Mouse (Mus musculus) right cerebral cortex, postnatal 36 days (tissue): ENCODE measurements at regions not wholly inside any gene's neighbourhood (a gene's known extent, or its start where the extent isn't known, plus 50 kb on each side); places are given as distances from the start of the nearest gene placed in this dataset.

Experiments used
- DNase-seq, 2 experiments: peaks; one replicate each; pipeline ENCODE4 v3.0.0; 2022; ENCODE audit warnings: low spot score in 2 of 2, mixed read lengths in 1 of 2

GRCm38 (mm10) chr13:25893150-25893549 is 622.8 kb upstream of the Nrsn1 start:
- DNase-seq, result no peak

DNA sequence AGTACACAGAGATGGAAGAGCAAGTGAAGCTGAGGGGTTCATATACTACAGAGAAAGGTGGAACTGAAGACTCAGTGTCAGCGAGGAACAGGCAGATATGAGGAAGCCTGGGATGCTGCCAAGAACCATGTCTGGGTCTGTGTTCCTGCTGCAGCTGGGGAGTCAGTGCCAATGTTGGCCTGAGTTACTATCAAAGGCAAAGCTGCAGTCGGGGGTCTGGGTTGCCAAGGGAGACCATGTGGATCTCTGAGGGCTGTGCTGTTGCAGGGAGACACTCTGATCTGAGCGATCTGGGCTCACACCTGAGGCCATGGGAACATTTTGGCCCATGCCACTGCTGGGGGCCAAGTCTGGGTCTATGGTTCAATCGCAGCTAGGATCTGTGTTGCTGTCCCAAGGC is 612.5 kb upstream of the Nrsn1 start:
- no peak for DNase-seq

GRCm38 (mm10) chr13:25868923-25869322 is 598.6 kb upstream of the Nrsn1 start:
- DNase-seq, result no peak

DNA sequence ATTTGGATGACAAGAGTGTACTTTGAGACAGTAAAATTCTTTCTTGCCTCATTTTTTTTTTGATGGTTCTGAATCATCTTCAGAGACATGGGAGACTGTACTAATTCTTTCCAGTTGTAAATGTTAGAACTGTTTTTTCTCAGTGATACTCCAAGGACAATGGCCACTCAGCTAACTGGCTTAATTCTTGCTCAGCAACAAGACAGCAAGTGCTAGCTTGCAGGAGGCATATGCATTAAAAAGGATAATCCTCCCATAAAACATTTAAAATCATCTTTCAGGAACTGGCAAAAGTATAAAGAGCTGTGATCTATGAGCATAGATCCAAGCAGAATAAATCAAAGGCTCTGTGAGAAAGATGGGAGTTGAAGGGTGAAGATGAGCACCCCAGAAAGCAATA is 587.9 kb upstream of the Nrsn1 start:
- DNase-seq, result no peak

- no peak for DNase-seq
Measured at GRCm38 (mm10) chr13:25857569-25857968, 587.3 kb upstream of the Nrsn1 start.

DNA sequence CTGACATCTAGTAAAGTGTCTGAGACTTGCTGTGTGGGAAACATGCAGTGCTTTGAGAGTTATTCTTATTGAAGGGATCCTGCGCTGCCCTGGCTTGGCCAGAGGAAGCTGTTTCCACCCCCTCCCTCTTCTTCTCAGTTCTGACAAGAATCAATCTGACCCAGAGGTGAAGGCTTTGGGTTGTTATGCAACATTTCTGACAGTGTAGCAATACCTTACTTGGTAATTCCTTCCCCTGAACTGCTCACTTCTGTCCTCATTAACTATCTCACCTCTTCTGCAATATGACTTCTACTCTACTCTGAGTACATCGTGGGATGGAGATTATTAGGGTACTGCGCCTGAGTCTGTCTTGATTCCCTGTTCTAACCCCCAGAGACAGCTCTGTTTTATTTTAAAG is 586.8 kb upstream of the Nrsn1 start:
- no peak for DNase-seq

DNA sequence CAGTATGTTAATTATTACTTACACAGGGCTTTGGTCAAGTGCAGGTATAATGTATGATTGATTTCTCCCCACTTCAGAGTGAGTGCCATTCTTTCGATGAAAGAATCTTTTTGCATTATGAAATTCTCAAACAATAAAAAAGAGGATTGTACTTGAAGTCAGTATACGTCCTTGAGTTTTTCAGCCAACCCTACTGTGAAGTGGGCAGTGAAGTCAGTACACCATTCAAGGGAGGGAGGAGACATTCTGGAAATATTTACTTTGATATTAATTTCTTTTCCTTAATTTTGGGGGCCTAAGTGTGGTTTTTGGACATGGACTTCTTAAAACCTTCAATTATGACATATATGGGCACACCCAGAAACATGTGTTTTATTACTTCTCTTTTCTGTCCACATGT is 586.2 kb upstream of the Nrsn1 start:
- no peak for DNase-seq

GRCm38 (mm10) chr13:25848156-25848555 is 577.9 kb upstream of the Nrsn1 start:
- DNase-seq, result no peak

DNA sequence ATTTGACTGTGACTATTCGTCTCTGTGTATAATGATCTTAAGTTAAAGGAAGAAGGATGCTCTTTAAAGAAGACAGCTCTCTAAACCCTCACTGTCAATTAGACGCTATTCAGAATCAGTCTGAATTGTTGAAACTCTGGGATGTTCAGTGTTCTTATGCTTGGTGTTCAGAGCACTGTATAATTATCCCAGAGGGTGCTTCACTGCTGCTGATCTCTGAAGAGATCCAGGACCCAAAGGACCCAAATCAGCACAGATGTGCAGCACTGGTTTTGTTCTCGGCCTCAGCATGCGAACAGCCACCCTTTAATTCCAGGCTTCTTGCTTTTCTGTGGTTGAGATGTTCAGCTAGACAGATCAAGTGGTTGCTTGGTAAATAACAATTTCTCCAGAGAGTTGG is 567.9 kb upstream of the Nrsn1 start:
- DNase-seq, result no peak

DNA sequence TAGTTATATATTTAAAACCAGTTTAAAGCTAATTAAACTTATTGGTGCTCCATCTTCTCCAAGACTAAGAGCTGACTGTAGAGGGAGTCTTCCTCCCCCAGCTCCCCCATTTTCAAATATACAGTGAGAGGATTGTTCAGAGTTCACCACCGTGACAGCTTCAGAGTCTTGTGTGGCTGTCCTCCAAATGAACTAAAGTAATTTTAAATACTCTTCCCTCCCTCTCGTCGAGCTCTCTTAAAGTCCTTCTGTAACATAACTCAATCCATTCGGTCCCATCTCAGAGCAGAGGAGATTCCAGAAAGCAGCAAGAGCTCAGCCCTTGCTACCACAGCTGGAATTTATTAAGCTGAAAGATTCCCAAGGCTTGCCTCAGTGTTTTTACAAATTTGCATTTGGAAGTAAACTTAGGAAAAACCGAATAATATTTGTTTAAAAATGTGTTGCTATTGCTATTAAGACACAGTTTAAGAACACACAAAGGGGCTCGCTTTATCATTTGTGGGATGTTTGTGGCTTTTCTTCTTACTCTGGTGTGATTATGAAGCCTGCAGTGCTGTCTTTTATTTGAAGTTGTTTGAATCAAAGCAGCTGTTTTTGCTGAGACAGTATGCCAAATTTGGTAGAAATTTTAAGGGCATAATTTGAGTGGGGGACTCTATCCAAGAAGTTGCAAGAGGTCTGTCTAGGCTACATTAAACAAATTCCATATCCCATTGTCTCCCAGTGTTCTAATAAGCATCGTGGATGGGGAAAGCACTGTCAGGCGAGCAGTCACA is 559.0 kb upstream of the Nrsn1 start:
- no peak for DNase-seq

GRCm38 (mm10) chr13:25808564-25809253 is 538.4 kb upstream of the Nrsn1 start:
- no peak for DNase-seq

- no peak for DNase-seq
Measured at GRCm38 (mm10) chr13:25793216-25793803, 523.0 kb upstream of the Nrsn1 start.

- no peak for DNase-seq
Measured at GRCm38 (mm10) chr13:25781161-25781560, 510.9 kb upstream of the Nrsn1 start.

GRCm38 (mm10) chr13:25777706-25778105 is 507.4 kb upstream of the Nrsn1 start:
- DNase-seq, result no peak

- DNase-seq, result no peak
Measured at GRCm38 (mm10) chr13:25774586-25775182, 504.4 kb upstream of the Nrsn1 start.

DNA sequence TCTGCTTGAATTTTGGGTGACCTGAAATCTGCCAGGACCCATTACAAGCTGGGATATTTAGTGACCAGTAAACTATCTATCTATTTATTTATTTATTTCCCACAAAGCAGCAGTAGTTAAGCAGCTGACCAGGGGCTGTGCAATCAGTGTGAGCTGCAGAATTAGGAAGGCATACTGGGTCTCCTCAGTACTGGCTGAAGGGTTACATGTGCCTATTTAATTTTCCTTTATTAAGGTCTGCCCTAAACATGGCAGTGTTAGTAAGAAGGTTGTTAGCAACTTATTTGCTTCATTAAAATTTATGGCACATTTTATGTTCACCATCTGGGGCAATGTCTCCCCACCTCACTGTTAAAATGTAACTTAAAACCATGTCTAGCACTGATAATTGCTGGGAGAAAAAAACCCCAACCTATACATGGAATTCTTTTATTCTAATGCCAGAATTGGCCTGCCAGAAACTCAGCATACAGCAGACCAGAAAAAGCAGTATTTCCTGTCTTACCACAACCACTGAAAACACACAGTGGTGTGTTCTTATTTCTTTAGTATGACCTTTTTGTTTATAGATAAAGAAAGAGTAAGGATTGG is 484.3 kb upstream of the Nrsn1 start:
- DNase-seq, result no peak

GRCm38 (mm10) chr13:25751409-25751777 is 481.1 kb upstream of the Nrsn1 start:
- no peak for DNase-seq

DNA sequence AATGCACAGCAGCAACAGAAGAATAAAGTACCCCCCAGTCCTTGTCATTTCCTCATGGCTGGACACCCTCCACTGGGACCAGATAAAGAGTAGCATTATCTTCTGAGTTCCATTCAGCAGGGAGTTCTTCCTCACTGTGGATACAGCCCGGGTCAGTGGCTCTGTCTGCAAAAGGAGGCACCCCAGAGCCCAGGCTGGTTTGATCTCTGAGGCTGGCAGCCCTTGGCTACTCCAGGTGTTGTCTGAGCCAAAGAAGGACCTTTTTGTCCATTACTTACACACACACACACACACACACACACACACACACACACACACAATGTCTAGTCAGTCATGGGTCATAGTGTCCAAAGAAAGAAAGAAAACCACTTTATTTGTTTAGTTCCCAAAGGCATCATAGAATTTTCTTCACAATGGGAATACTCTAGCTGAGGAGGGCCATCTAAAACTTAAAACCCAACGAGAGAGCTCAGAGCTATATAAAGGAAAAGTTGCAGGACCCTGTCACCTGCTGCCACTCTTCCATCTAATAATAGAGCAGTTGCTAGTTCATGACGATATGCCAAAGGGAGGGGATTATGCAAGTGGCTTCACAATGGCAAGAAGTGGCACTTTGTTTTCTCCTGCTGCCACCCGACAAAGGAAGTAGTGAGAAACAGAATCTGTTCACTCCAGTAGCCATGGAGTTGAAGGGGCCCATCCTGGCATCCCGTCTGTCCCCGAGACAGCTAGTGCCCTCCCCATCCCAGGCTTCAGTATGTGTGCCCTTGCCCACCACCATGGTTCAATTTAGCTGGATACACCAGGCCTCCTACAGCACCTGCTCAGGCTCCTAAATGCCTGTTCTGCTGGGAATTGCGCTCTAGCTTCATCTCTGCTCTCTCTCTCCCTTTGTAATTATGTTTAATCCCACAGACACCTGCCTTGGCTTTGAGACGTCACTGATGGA is 480.4 kb upstream of the Nrsn1 start:
- DNase-seq, result no peak

GRCm38 (mm10) chr13:25738601-25739000 is 468.3 kb upstream of the Nrsn1 start:
- DNase-seq, result no peak

DNA sequence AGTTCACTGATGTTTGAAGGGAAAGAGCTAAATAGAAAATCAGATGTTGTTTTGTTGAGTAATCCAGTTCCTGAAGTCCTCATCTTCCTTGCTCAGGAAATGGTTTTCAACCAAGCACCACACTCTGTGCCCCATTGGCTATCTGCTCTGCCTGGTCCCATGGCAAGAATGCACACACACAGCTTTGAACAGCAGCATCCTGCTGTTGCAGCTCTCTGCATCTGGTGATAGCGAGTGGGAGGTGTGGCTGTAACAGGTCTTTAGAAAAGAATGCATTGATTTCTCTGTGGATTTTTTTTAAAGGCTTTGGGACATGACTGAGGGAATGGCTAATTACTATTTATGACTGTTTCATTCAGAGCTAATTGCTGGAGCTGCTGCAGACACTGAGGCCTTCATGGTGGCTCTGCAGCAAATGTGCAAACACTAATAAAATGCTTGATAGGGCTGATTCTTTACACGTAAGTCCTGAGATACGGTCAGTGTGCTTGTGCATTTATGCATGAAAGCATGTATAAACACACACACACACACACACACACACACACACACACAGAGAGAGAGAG is 459.1 kb upstream of the Nrsn1 start:
- no peak for DNase-seq
